Mouse (Mus musculus) gastrocnemius, postnatal 4 days (tissue): ENCODE measurements around the gene 6330403K07Rik. TPM values are rescaled to one million over a fixed set of nuclear protein-coding genes. Genes with fewer than 3 reads are reported as not detected.

Experiments used
- DNase-seq, 2 experiments: peaks; one replicate each; pipeline ENCODE4 v3.0.0; 2021 to 2022; ENCODE audit warnings: low spot score in 2 of 2, mixed read lengths in 2 of 2
- long read RNA-seq, 2 experiments: library from polyadenylated mRNA; stranded (forward); transcript quantifications; one replicate each; pipeline ENCODE4 v2.0.0; 2021
- total RNA-seq, 2 experiments: library from RNA; stranded (reverse); gene quantifications; 2 replicates each; pipeline ENCODE4 v1.2.3; 2021

6330403K07Rik gene
- 10 to 100 TPM; 19.5 to 21.8 TPM for total RNA-seq
- long read RNA-seq, experiment 1, transcript 6330403K07Rik-201 (2 exons, 1,494 nt), result major isoform, 18 of 18 reads
- long read RNA-seq, experiment 1, partial matches to known transcripts, result 0 of 18 reads
- long read RNA-seq, experiment 1, other reads (novel, unspliced or antisense), result 0 of 18 reads
- long read RNA-seq, experiment 2, transcript 6330403K07Rik-201 (2 exons, 1,494 nt), result major isoform, 13 of 15 reads
- long read RNA-seq, experiment 2, partial matches to known transcripts, result 0 of 15 reads
- long read RNA-seq, experiment 2, other reads (novel, unspliced or antisense), result 2 of 15 reads

DNA sequence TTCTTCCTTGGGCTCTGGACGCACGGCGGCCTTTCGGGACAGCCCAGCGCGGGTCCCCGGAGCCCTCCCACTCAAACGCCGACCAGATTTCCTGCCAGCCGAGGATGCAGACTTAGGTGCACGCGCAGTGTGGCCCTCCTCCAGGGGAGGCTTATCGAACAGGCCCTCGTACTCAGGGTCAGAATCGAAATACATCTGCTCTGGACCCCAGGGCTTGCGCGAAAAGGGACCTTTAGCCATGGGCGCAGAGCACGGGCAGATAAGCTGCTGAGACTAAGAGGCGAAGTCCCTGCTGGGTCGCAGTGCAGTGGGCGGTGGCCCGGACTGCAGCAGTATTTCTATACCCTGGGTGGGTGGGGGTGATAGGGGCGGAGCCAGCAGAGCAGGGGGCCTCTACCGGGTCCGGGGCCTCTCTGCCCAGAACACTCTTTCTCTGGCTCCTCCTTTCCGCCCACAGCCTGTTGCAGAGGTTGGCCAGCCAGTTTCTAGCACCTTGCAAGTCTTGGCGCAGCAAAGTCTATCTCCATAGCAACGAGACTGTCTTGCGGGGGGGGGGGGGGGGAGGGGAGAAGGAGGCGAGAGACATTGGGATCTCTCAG, at the start of gene 6330403K07Rik:
Gene 6330403K07Rik, minus strand, starts transcription at position 351 of the 599 bp plus-strand sequence.
- peak; percentile 34 to 68 for DNase-seq

DNA sequence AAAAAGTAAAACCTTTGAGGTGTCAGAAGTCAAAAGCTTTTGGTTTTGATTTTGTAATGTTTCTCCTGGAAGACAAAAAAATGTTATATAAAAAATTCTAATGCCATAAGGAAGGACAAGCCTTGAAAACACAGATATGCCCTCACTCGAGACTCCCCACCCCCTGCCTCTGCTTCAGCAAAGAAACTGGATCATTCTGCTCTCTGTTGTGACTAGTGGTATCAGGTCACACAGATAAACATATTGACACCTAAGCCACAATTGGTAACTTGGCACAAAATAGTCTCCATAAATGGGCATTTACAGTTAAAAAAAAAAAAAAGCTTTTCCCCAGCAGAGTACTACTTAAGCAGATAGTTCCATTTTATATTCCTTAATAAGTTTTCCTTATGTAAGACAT, 43.0 kb upstream of the 6330403K07Rik start:
- DNase-seq, result no peak

DNA sequence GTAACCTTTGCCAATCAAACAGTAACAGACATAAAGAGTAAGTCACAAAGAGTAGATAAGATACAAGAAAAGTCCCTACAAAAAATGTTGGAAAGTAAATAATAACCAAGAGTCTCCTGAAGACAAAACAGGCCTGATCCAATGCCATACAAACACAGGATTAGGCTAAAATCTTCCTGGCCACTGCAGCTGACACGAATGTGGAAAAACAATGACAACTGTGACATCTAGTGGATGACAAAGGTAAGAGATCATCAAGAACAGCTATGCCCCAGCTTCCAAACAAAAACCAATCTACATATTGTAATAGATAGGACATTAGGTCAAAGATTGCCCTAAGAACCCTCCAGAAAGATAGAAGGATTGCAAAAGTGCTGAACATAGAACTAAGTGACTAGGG, 19.2 kb upstream of the 6330403K07Rik start:
- no peak for DNase-seq

DNA sequence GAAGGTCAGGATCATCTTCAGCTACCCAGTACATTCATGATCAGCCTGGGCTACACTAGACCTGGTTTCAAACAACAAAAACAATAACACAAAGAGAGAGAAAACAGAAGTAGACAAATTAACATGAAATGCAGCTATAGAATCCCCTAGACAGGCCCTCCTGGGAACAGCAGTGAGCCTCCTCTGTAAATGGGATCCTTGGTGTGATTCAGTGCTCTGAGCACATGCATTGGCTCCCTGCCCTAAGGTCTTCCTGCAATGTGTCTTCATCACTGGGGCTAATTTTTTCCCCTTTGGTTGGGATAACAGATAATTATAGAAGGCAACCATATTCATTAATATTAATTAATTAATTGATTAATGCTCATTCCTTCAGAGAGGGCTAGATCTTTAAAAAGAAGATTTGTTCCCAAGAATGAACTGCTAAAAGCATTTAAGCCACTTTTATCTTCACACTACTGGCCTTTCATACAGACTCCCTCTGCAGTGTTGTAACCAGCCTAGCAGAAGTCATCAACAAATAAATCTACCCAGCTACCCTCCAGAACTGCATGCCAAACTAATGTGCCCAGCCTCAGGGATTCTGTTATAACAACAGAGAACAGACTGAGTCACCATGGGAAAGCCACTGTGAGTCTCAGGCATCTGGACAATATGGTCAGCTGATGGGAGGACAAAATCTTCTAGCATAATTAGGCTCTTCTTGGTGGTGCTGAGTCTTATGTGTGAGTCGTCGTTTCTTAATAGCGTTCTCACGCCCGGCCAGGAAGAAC, 6.4 kb upstream of the 6330403K07Rik start:
- no peak for DNase-seq

DNA sequence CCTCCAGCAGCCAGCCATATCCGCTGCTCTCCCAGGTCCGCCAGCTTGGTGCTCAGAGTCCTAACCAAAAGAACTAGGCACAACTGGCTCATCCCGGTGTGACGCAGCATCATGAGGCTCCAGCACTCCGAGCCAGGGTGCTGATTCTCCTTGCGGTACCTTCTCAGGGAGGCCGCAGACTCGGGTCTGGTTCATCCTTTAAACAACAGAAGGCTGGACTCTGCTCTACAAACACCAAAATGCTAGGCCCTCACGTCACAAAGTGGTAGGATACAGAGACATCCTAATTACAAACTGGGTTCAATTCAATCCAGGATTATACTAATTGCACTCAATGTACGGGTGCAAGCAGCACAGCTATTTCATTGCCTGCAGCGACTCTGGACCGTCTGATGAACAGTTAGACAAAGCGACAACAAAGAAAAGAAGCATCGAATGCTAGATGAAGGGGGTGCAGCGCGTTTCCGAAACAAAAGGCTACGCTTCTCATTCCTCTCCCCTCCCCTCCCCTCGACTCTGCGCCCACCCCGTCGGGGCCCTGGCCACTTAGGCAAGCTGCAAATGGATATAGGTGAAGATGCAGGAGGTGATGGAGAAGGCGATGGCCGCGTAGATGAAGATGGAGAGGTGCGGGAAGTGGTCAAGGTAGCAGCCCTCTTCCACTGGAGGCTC, 686 bp downstream of the 6330403K07Rik start:
- DNase-seq, result peak in 1 of 2 experiments; percentile 19

DNA sequence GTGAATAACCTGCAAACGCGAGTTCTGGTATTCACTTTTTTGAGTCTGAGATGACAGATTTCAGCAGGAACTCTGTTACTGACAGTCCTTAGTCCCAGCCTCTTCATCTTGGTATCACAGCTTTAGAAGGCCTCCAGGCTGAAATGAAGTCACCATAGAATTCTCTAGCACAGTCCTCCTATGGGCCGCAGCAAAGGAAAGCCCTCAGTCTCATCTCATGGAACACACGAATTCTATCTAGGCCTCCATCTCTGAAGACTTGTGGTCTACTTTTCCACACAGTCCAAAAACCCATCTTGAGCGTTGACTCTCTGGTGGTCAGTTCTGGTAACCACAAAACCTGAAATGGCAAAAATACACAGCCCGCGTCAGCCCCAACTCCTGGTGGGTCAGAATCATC, 1.2 kb downstream of the 6330403K07Rik start:
- DNase-seq, result no peak

DNA sequence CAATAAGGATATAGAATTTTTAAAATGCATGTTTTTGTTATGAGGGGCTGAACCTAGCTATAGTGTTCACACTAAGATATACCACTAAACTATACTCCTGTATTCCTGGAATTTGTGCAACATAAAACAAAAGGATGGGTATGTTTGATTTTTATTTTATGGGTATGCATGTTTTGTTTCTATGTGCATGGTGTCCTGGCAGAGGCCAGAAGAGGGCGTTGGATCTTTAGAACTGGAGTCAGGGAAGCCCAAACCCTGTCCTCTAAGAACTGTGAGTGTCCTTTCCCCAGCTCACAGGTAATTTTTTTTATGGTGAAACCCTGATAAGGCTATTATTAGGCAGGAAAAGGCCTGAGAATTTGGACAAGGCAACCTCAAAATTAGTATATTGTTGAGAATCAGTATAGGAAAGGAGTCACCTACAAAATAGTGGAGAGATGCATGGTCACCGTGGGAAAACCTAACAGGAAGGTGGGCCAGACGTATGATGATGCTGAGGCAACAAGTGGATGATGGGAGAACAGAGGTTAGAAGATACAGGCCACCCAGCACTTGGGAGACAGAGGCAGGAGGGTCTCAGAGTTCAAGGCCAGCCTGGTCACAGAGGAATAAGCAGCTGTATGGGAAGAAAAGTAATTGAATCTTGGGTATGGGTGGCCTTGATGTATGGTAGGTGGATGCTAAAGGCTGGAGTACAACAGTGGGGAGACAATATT, 3.8 kb downstream of the 6330403K07Rik start:
- no peak for DNase-seq

DNA sequence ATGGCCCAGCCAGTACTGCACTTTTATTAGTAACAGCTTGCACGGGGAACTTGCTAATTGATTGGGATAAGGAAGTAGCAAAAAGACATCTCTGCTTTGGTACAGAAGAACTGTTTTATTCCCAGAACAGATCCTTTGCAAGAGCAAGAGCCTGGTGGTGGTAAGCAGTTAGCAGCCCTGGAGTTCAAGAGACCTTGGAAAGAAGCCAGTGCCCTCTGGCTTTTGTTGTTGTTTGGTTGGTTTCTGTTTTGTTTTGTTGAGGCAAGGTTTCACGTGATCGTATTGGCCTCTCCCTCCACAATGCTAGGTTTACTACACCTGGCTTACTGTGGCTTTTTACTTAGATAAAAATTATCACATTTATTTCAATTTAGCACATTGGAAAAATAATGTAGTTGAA, 5.0 kb downstream of the 6330403K07Rik start:
- DNase-seq, result no peak

DNA sequence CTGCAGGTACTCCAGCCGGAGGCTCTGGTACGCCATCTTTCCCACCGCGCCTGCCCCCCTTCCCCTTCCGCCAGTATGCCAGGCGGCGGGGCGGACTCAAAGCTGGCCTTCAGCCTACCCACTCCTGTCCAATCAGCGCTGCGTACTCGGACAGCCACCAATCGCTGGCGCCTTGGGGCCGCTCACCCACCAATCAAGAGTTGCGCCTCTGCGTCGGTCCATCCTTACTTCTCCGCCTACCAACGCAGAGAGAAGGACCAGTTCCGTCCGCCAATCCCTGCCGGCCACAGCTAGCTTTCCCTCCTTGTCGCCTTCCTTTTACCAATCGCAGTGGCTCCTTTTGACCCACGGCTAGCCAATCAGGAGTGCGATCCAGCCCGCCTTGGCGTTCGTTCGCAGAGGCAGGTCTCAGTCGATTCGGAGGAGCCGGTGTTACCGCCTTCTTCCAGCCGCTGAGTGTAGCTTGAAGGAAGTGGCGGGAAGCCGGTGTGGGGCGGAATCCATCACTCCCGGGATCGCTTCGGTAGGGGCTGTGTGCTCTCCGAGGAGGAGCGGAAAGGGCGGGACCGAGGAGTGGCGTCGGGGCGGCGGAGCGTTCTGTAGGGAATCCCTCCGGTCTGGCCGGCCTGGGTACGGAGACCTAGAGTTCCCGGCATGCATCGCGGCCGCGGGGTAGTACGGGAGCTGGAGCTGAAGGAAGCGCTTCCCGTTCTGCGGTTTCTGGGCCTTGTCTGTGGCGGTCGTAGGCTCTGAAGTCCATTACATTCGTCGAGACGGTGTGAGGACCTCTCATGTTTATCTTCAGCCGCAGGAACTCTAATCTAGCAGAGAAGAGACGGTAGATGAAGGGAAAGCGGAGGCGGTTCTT, 13.9 kb downstream of the 6330403K07Rik start, which contains the start of the genes Mis12 and Derl2:
Gene Mis12, plus strand, starts transcription at position 411 of the 868 bp plus-strand sequence.
Gene Derl2, minus strand, starts transcription at position 641 of the 868 bp plus-strand sequence.
- peak; percentile 94 to 97 for DNase-seq

DNA sequence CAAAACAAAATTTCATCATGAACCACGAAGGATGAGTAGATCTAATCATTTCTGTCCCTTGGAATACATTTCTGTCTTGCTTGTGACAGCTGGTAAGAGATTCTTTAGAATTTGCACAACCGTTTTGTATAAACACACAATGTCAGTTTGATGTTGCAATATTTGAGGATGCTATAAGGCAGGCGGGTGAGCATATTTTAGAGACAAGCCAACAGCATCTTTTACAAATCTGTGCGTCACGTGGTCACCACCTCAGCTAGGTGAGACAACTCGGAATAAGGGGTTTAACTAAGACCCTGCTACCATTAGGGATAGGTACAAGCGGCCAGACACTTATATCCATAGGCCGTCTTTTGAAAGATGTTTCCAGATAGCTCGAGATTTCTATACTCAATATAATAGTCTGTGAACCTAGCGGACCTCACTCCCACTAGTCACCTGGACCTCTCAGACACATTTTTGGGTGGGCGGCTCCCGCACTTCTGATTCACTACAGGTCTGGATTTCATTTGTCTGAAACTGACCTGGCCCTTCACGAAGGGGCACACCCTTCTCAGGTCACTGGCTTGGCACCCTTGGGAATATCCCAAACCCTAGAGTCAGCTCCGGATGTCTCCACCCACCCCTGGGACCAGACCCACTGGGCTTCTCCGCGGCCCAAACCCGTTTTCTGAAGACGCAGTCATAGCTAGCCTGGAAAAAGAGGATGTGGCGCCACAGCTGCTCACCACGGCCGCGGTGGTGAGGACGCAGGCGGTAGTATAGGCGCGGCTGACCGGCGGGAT, 14.7 kb downstream of the 6330403K07Rik start:
- no peak for DNase-seq

DNA sequence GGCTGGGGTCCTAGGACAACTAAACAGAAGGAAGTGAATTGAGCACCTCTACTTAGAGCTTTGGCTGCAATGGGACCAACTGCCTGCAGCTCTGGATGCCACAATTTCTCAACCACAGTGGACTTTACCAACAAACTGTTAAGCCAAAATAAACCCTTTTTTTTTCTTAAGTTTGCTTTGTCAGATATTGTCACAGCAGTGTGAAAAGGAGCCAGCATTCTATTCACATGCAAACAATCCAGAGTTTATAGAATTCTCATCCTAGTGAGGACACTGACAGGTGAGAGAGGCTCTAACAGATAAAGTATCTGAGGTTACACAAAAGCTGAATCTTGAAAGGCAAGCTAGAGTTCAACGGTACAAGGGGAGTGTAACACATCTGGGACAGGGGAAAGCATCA, 16.3 kb downstream of the 6330403K07Rik start:
- no peak for DNase-seq

DNA sequence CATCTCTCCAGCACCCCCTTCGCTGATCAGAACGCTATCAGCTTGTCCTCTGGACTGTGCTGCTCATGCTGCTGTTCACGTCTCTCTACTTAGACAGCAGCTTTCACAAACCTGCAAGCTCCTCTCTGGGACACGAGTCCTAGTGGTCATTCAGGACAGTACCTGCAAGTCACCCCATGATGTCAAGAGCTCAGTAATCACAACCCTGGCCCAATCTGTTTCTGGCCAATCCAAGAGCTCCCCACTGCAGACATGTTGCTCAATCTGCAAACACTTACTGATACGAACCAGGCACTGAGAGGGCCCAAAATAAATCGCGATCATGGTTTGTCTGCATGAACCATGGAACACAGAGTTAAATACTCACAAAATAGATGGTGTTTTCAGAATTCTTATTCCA, 20.6 kb downstream of the 6330403K07Rik start:
- DNase-seq, result no peak

DNA sequence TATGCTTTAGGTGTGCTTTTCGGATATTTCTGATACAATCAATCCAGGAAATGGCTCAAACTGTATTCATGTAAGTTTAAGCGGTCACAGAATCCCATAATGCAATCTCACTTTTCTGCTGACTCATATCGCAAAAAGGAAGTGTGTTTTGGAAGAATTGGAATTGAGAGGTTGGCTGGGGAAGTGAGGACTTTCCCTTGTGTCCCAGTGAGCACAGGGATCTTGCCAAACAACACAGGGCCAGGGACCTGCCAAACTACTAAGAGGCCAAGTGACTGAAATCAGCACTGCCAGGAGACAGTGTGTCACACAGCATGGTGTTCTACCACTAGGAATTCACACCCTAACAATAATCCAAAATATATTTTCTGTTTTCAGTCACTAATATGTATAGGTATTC, 25.0 kb downstream of the 6330403K07Rik start:
- no peak for DNase-seq

DNA sequence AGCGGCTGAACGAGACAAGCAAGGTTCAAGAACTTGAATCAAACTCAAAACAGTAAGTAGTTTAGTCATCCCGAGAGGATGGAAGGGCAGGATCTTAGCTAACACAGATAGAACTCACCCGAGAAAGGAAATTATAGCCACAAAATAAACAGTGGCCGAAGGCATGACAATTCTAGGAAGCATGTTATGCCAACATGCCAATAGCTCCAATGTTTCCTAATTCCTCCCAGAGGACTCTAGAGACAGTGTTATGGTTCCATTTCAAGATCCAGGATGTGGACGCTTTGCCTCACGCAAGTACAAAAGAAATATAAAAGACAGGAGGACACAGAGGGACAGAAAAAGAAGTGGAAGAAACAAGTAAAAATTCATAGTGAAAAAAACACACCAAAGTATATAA, 25.5 kb downstream of the 6330403K07Rik start:
- no peak for DNase-seq

DNA sequence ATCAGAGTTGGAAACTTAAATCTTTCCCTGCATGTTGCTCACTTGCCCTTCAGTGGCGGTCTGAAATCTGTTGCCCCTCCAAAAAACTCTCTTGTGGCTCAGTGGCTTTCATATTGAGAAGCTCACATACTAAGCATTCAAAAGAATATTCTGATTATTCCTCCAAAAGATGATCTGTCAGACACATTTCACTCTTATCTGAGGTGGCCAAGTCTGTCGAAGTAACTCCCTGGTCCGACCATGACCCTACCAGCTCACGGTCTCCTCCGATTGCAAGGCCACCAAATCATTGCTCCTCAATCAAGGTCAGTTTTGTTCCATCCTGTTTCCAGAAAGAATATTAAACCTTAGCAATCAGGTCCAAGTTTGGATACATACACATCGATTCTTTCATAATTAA, 26.3 kb downstream of the 6330403K07Rik start:
- DNase-seq, result no peak

DNA sequence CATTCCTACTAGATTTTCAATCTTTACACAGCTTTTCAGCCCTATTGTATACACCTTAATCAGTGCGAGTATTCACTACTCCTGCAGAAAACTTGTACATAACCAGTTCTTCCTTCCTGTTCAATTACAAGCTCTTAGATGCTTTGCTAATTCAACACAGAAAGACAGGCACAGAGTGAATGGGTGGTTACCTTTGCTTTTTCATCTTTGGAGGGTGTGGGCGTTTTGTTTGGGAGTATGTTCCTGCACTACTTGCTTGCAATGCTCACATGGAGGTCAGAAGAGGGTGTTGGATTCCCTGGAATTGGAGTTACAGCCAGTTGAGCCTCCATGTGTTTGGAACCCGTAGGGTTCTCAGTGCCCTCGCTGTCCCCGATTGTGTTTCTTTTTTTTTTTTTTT, 28.3 kb downstream of the 6330403K07Rik start:
- no peak for DNase-seq

DNA sequence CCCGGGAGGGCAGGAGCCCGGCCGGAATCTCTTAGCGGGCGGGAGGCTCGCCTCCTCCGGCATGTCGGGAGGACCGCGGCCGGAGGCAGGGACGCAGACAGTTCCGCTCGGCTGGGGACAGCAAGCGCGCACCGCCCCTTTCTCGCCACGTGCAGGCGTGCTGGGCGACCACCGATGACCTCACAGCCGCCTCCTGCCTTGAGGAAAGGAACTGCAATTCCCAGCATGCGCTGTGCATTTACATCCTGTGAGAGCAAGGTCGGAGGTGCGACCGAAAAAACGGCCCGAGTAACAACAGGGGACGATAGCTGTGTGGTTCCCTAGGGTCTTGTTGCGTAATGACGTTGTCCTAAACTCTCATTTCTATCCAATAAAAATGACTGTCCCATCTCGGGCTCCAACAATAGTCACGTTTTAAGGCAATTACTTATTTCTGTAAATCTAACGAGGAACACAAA, 29.0 kb downstream of the 6330403K07Rik start, which contains the start of gene Dhx33:
Gene Dhx33, minus strand, starts transcription at position 122 of the 458 bp plus-strand sequence.
- peak; percentile 87 to 96 for DNase-seq

DNA sequence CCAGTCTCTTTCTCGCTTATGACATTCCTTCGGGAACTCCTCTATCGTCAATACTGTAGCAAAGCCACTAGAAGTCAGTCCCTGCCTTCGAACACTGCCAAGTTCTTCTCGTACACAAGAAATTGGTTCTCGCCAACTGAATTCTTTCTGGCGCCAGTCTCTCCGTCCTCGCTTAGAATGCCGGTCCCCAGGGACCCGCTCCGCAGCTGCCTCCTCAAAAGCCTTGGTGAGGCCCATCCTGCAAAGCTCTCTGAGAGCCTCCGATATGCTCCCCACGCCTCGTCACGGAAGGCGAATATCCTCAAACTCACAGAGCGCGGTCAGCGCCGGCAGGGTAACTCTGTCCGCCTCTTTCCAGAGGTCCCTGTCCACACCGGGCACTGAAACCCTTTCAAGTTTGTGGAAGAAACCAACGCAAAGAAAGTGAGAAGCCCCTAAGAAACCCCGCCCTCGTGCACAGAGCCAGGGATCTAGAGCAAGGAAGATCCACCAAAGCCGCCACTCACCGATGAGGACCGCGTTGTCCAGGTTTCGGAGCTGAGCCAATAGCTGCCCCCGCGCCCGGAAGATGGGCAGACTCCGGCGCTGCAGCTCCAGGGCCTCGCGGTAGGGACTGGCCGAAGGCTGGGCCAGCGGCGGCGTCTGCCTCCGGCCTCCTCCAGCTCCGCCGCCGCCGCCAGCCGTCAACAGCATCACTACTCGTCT, 29.6 kb downstream of the 6330403K07Rik start:
- DNase-seq, result peak in 1 of 2 experiments; percentile 49
